Mouse (Mus musculus): ENCODE results near the gene Gm20741.

Gene Gm20741

DNA sequence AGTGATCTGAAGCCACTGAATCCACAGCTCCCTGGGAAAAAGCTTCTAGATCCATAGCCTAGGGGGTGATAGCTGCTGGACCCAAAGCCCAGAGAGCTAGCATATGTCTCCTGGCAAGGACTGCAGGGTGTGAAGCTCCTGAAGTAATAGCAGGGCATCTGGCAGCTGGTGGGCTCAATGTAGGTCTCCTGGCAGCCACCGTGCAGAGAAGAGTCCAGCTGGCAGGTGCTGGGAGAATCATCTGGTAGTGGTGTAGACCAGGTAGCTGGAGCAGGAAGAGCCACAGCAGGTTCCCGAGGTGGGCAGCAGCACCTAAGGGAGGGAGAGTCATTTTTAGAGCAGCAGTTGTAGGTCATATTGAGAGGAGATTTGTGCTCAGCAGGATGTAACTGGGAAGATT is at the start of gene Gm20741:
Gene Gm20741 (minus strand): TSS at position 394 of the 400 bp plus-strand sequence.
- Histone ChIP-seq H3K36me3 (ENCODE audit: control insufficient read depth, insufficient read depth, low read length, poor library complexity, severe bottlenecking) (no peaks in the 10 kb centered on the region), H3K27me3 (ENCODE audit: control insufficient read depth, insufficient read depth, low read length, poor library complexity, severe bottlenecking) (no peaks in the 10 kb centered on the region)
- no peak for DNase-seq (ENCODE audit: low read depth, low spot score)

- peak; percentile 20 for DNase-seq (ENCODE audit: low read depth, low spot score)
- H3K27me3 ChIP-seq (ENCODE audit: control insufficient read depth, insufficient read depth, low read length, poor library complexity, severe bottlenecking) = no peaks in the 10 kb centered on the region
- no peaks in the 10 kb centered on the region for H3K36me3 ChIP-seq (ENCODE audit: control insufficient read depth, insufficient read depth, low read length, poor library complexity, severe bottlenecking)
Measured at GRCm38 (mm10) chr16:88851450-88851849, 39.4 kb upstream of the Gm20741 start.

DNA sequence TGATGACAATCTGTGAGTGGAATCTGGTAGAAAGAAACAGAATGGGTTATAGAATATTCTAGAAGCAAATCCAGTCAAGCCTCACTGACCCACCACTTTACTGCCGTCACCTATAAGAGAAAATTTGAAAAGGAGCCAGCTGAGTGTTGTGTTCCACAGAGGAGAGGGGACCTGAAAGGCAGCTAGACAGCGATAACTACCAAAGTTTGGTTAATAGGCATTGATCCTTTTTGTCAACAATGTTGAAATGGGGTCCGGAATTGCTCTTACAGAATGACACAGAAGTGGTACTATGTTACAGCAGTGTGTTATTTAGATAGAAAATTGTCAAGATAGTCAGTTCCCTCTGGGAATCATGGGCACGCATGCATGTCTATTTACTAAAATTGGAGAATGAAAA is 36.5 kb upstream of the Gm20741 start:
- no peaks in the 10 kb centered on the region for H3K27me3 ChIP-seq (ENCODE audit: control insufficient read depth, insufficient read depth, low read length, poor library complexity, severe bottlenecking)
- H3K36me3 ChIP-seq (ENCODE audit: control insufficient read depth, insufficient read depth, low read length, poor library complexity, severe bottlenecking) = no peaks in the 10 kb centered on the region
- no peak for DNase-seq (ENCODE audit: low read depth, low spot score)

DNA sequence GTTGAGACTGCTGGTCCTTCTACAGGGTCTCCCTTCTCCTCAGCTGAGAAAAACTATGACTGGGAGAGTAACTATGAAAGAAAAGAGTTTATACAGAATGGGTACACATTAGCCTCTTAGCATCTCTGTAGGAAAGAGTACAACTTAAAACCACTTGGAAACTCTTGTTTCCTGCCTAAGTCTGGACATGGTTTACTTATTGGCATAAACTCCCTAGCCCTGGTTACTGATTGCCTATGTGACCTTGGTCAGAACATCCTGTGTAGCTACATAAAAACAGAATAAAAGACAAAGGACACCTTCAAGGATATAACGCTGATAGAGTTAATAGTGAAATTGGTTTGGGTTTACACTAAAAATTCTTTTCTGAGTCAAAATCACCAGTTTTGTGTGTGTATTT is 35.3 kb upstream of the Gm20741 start:
- no peaks in the 10 kb centered on the region for H3K27me3 ChIP-seq (ENCODE audit: control insufficient read depth, insufficient read depth, low read length, poor library complexity, severe bottlenecking)
- H3K36me3 ChIP-seq (ENCODE audit: control insufficient read depth, insufficient read depth, low read length, poor library complexity, severe bottlenecking) = no peaks in the 10 kb centered on the region
- DNase-seq (ENCODE audit: low read depth, low spot score) = no peak

DNA sequence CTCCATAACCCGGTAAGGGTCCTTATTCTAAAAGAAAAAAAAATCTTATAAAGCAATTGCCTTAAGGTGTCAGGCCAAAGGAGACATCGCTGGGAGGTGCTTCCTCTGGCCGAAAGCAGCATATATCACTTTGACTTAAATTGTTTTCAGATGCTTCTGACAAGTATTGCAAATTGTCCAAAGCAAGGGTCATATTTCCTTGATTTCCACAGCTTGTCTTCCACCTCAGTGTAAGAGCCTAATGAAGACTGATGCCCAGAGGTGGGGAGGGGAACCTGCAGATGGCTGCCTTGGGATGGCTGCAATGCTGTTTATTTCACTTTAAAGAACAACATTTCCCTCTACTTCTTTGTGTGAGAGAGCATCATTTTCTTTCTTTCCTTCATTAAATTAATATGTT is 15.0 kb upstream of the Gm20741 start:
- no peak for DNase-seq (ENCODE audit: low read depth, low spot score)
- no peaks in the 10 kb centered on the region for H3K27me3 ChIP-seq (ENCODE audit: control insufficient read depth, insufficient read depth, low read length, poor library complexity, severe bottlenecking)
- no peaks in the 10 kb centered on the region for H3K36me3 ChIP-seq (ENCODE audit: control insufficient read depth, insufficient read depth, low read length, poor library complexity, severe bottlenecking)

DNA sequence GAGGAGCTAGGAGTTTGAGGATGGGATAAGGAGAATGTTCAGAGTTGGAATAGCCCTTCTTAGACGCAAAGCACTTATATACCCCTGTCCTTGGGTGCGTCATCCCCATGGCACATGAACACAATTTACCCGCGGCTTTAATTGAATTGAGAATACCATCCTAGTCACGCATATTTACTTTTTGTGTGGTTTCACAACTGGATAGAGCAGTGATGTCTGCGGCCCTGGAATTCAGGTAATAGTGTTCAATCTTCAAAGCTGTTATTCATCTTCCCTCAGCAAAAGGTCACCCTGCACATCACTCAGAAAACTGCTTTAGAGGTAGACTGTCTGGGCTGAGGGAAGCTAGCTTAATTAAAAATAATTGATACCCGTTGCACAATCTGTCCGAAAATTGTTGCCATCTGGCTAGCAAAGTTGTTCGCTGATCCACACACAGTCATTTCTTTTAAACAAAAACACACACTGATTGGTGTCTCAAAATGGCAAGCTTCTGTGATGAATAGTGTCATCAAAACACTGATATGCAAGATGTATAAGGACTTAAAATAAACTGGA is 14.2 kb upstream of the Gm20741 start, which contains the start of gene Krtap14:
Gene Krtap14 (minus strand): TSS at position 51 of the 558 bp plus-strand sequence.
- H3K36me3 ChIP-seq (ENCODE audit: control insufficient read depth, insufficient read depth, low read length, poor library complexity, severe bottlenecking) = no peaks in the 10 kb centered on the region
- no peaks in the 10 kb centered on the region for H3K27me3 ChIP-seq (ENCODE audit: control insufficient read depth, insufficient read depth, low read length, poor library complexity, severe bottlenecking)
- no peak for DNase-seq (ENCODE audit: low read depth, low spot score)

- DNase-seq (ENCODE audit: low read depth, low spot score) = peak; percentile 8
- Histone ChIP-seq H3K27me3 (ENCODE audit: control insufficient read depth, insufficient read depth, low read length, poor library complexity, severe bottlenecking) (no peaks in the 10 kb centered on the region), H3K36me3 (ENCODE audit: control insufficient read depth, insufficient read depth, low read length, poor library complexity, severe bottlenecking) (no peaks in the 10 kb centered on the region)
Measured at GRCm38 (mm10) chr16:88823736-88824135, 11.7 kb upstream of the Gm20741 start.

- no peaks in the 10 kb centered on the region for H3K27me3 ChIP-seq (ENCODE audit: control insufficient read depth, insufficient read depth, low read length, poor library complexity, severe bottlenecking)
- no peak for DNase-seq (ENCODE audit: low read depth, low spot score)
- no peaks in the 10 kb centered on the region for H3K36me3 ChIP-seq (ENCODE audit: control insufficient read depth, insufficient read depth, low read length, poor library complexity, severe bottlenecking)
Measured at GRCm38 (mm10) chr16:88820066-88820465, 8.0 kb upstream of the Gm20741 start, which contains the start of gene Krtap15. Gene Krtap15 (plus strand): TSS chr16:88820215.

- H3K36me3 ChIP-seq (ENCODE audit: control insufficient read depth, insufficient read depth, low read length, poor library complexity, severe bottlenecking) = no peaks in the 10 kb centered on the region
- DNase-seq (ENCODE audit: low read depth, low spot score) = no peak
- H3K27me3 ChIP-seq (ENCODE audit: control insufficient read depth, insufficient read depth, low read length, poor library complexity, severe bottlenecking) = no peaks in the 10 kb centered on the region
Measured at GRCm38 (mm10) chr16:88786786-88787185, 25.2 kb downstream of the Gm20741 start.

DNA sequence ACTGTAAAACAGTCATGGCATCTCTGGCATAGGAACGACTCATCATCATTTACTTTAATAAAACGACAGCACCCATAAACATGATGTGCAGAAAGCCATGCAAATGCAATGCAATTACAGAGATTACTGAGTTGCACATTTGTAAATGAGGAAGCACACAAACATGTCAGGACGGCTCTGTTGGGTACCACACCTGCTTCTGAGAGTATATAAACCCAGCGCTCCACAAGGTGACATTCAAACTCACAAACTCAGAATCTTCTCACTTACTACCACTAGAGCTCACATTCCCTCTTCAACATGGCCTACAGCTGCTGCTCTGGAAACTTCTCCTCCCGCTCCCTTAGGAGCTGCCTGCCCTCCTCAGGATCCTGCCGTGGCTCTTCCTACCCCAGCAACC is 34.4 kb downstream of the Gm20741 start, which contains the start of gene Gm5965:
Gene Gm5965 (plus strand): TSS at position 301 of the 400 bp plus-strand sequence.
- no peak for DNase-seq (ENCODE audit: low read depth, low spot score)
- H3K27me3 ChIP-seq (ENCODE audit: control insufficient read depth, insufficient read depth, low read length, poor library complexity, severe bottlenecking) = no peaks in the 10 kb centered on the region
- no peaks in the 10 kb centered on the region for H3K36me3 ChIP-seq (ENCODE audit: control insufficient read depth, insufficient read depth, low read length, poor library complexity, severe bottlenecking)

- no peak for DNase-seq (ENCODE audit: low read depth, low spot score)
- Histone ChIP-seq H3K36me3 (ENCODE audit: control insufficient read depth, insufficient read depth, low read length, poor library complexity, severe bottlenecking) (no peaks in the 10 kb centered on the region), H3K27me3 (ENCODE audit: control insufficient read depth, insufficient read depth, low read length, poor library complexity, severe bottlenecking) (no peaks in the 10 kb centered on the region)
Measured at GRCm38 (mm10) chr16:88774106-88774505, 37.9 kb downstream of the Gm20741 start, which contains the start of gene 2310057N15Rik. Gene 2310057N15Rik (minus strand): TSS chr16:88774206.

Measured in splenic B cell, adult 2 months (primary cell).